Mouse (Mus musculus): ENCODE results near the gene Usp46.
"Not testable (repeated sequence)": the region's sequence is repeated elsewhere in the genome, so short reads cannot be mapped to it uniquely, and the experiment has no call there.

The Usp46 gene

GRCm38 (mm10) chr5:74020506-74020905 is 47.7 kb downstream of the Usp46 start:
- no peak for DNase-seq

- no peak for DNase-seq
These were observed 49.2 kb downstream of the Usp46 start for GRCm38 (mm10) chr5:74018870-74019565.

DNA sequence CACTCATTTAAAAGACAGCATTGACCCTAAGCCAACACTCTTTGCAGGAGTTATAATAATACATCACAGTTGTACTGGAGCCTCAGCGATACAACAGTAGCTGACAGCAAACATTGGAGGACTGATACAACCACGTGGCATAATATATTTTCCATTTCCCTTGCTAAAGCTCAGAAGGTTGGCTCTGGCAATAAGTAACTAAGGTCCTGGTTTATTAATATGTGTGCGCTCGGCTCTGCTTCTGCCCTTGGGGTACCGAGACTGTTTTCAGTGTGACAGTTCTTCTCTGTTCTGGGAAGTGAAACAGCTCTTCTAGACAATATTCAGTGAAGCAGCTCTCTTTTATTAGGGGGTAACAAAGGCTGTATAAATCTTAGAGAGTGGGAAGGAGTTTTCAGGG is 50.7 kb downstream of the Usp46 start:
- DNase-seq = no peak

GRCm38 (mm10) chr5:74011629-74012028 is 56.6 kb downstream of the Usp46 start:
- DNase-seq = no peak

DNA sequence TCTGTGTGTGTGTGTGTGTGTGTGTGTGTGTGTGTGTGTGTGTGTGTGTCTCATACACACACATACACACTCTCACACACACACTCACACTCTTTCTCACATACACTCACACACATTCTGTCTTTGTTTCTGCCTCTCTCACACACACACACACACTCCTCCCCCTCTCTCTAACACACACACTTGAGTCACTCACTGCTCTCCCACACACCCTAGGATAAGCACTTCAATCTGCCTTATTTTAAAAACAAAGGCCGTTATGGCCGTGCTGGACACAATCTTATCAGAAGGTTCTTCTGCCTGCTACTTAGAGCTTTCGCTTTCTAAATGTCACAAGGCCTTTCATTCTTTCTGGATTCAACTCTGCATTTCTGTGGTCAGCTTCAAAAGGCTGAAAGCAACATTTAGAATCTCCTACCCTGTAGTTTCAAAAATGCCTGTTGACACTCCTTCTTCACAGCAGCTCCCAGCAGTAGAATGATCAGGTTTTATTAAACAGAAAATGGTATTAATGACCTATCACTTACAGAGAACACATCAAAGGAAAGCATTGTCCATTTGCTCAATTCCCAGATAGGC is 60.6 kb downstream of the Usp46 start:
- DNase-seq = no peak

- DNase-seq = no peak
These were observed 62.3 kb downstream of the Usp46 start for GRCm38 (mm10) chr5:74005936-74006335.

- no peak for DNase-seq
These were observed 66.5 kb downstream of the Usp46 start for GRCm38 (mm10) chr5:74001743-74002142.

DNA sequence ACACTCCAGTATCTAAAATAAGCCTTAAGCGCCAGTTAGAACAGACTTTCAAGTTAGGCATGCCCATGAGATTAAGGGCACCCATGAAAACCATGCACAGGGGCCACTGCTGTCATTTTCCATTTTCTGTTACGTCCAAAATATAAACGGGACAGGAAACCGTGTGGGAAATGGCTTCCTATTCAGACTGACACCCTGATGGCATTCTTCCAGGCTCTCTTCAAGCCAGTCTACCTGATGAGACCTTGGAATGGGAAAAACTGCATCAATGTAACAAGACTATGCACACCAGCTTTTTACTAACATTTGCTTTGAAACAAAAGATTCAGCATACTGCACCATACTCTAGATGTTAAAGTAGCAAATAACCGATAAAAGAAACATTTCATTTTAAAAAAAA is 69.3 kb downstream of the Usp46 start:
- no peak for DNase-seq

DNA sequence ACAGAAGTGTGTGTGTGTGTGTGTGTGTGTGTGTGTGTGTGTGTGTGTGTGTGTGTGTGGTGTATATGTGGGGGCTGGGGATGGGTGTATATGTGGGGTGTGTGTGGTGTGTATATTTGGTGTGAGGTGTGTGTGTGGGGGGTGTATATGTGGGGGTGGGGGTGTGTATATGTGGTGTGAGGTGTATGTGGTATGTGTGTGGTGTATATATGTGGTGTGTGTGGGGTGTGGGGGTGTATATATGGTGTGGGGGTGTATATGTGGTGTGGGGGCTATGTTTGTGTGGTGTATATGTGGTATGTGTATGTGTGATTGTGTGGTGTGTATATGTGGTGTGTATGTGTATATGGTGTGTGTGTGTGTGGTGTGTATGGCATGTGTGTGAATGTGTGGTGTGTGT is 73.4 kb downstream of the Usp46 start:
- no peak for DNase-seq

- DNase-seq = no peak
These were observed 74.7 kb downstream of the Usp46 start for GRCm38 (mm10) chr5:73993538-73993937.

DNA sequence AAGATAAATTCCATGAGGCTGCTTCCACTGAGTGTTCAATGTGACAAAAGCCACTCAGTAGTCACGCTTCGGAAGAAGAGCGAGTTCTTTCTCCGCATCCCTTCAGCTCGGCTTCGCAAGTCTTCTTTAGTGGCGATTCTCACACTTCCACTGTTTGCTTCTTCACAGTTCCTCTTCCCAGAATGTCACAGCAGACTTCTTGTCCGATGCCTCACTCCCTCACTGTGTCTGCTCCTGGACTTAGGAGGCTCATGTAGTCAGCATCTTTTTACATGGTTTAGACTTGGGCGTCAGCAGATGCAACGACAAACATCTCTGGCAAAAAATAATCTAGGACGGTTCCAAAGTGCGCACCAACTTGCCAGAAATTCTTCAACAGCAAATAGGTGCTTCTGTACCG is 75.9 kb downstream of the Usp46 start:
- DNase-seq = no peak

DNA sequence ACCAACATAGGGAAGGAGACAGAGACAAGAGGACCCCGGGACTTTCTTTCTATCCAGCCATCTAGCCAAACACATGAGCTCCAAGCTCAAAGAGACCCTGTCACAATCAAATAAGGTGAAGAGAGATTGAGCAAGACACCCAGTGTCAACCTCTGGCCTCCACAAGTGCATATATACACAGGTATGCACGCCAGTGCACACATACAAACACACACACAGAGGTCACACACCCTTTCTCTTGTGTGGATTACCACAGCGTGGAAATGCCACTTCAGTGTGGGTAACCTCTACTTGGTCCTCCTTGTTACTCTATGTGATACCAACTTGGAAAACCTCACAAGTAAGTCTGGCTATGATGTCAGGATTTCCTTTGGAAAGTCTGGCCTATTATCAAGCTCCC is 78.7 kb downstream of the Usp46 start:
- no peak for DNase-seq

DNA sequence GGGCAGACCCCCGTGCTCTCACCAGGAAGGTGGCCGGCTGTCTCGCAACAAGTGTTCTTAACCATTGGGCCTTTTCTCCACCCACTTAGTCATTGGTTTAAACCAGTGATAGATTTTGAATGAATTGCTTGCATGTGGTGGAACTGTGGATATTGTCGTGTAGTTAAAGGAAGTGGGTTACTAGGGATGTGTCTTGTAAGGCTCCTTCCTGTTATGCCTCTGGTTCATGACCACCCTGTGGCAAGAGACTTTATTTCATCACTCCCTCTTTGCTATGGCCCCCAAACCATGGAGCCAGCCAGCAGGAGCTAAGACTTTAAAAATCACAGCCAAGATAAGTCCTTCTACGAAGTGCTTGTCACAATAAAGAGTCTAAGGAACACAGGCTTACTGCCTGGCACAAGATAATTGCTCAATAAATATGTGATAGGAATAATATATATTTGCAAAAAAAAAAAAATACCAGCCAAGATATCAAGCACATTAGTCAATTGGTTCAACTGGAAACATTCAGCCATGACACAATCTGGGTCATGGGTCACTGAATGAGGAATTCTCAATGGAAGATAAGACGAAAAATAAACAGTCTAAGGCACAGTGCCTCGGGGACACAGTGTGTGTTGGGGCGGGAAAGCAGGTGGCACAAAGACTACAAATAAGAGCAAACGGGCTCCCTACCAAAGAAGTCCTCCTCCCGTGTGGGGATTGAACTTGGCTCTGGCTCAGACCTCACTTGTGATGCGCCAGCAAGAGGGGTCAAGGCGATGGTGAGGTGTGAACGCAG is 80.3 kb downstream of the Usp46 start:
- DNase-seq = no peak

DNA sequence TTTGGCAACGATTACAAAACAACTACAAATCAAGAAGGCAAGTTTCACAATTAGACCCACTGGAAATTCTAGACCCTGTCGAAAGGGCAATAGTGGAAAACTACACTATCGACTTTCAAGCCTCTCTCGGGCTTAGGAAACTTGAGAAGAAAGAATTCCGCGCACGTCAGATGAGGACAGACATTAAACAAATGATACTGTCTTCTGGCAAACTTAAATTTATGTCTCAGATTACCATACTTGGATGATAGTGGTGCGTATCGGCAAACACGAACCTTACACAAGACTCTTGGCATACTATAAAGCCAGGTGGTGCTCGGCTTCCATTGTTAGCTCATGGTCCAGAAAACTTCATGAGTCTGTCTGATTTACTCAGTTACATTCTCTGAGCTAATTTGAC is 90.8 kb downstream of the Usp46 start:
- DNase-seq = no peak

DNA sequence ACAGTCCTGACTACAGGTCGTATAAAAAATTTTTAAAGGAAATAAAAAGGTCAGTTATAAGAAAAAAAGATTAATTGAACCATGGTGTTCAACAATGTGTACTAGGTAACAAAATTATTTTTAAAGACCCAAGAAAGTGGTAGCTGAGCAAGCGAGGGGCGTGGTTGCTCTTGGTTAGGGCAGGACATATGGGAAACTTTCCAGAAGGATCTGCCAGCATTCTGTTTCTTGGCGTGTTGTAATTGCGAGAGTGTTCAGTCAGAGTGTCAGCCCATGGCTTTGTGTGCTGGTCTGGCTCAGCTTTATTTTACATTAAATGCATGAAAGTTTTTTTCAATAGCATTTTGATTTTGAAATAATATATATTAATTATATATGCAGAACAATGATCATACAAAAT is 96.5 kb downstream of the Usp46 start:
- no peak for DNase-seq

GRCm38 (mm10) chr5:73970024-73970628 is 98.1 kb downstream of the Usp46 start:
- DNase-seq = no peak

DNA sequence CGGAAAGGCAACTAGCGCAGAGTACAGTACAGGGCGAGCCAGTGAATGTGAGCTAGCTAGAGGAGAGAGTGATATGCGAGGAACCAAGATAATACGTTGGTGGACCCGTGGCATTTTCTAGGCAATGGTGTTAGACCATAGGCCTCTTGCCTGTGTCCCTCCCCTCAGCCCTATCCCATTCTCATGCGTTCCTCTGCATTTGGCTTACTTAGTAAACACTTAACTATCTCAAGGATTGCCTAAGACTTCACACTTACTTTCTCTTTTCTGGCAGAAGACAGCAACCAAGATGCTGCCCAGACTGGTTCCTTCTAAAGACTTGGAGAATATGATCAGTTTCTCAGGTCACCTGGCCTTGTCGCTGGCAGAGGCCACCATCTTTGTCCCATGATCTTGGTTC is 98.9 kb downstream of the Usp46 start:
- DNase-seq = no peak

- no peak for DNase-seq
These were observed 108.5 kb downstream of the Usp46 start for GRCm38 (mm10) chr5:73959779-73960178.

GRCm38 (mm10) chr5:73958614-73959013 is 109.6 kb downstream of the Usp46 start:
- not testable (repeated sequence) for DNase-seq

DNA sequence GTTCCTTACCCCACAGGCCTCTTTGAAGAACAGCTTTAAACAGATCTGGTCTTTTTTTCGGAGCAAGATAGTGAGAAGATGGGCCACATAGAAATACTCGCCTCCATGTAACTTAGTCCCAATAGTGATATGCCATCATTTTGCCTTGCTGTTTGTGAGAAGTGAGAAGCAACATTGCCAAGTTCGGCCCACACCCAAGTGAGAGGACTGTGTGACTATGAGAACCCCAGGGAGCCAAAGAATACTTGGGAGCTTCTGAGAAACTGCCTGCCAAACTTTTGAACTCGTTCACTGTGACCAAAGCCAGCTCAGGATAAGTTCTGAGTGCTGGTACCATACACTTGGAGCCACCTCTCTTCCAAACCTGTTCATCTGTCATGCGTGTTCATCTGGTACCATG is 110.1 kb downstream of the Usp46 start:
- DNase-seq = no peak

- no peak for DNase-seq
These were observed 112.5 kb downstream of the Usp46 start for GRCm38 (mm10) chr5:73955691-73956090.

DNA sequence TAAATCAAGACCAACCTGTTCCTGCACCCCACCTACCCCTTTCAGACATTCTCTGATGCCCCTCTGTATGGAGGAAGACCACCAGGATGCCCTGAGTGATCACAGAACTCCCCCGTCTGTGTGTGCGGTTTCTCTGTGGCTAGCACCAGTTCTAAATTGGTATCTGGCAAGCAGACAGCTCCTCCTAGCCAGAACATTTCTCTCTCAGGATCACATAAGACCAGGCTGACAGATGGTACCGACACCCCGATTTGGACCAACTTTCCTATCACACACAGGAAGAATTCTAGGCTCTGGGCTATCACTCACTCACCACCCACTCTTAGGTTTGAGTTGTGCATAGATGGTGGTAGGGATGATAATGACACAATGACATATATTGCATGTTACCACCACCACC is 113.2 kb downstream of the Usp46 start:
- no peak for DNase-seq

GRCm38 (mm10) chr5:73953066-73953614 is 115.1 kb downstream of the Usp46 start:
- no peak for DNase-seq

DNA sequence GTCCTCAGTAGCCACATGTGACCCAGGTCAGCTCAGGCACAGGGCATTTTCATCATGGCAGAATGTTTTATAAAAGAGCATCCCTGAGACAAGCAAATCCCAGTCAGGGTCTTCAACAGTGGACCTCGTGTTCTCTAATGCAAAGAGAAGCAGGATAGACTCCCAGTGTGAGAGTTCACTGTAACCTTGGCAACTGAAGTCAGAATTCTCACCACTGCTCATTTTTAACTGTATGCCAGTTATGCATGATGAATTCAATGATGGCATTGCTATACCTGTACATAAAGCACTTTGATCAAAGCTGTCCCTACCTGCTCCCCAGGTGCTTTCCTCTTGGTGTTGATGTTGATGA is 116.6 kb downstream of the Usp46 start:
- DNase-seq = no peak
